Mouse (Mus musculus) common myeloid progenitor, adult 5-6 weeks (primary cell): ENCODE results near the gene Ppfibp2. TPM values are rescaled to one million over a fixed set of nuclear protein-coding genes. Genes with fewer than 3 reads are reported as not detected.

Experiments used
- ATAC-seq: replicated peaks from 2 replicates; pipeline ENCODE4 v1.8.0; 2016; ENCODE audit warnings: low read depth, mild to moderate bottlenecking, moderate TSS enrichment, inconsistent platforms; ENCODE audit not compliant: poor library complexity, severe bottlenecking
- total RNA-seq: library from RNA; stranded (forward); fragments of 200-1000, 187-1606 nt; gene quantifications from 2 replicates; pipeline ENCODE4 v1.2.3, GENCODE M21; 2017

The Ppfibp2 gene
- total RNA-seq, 1 experiment from 2014 or later: 7.3 TPM

- no peak for ATAC-seq
Measured at GRCm38 (mm10) chr7:107747476-107747875, 152.5 kb downstream of the Ppfibp2 start.

- ATAC-seq: peak; percentile 81
Measured at GRCm38 (mm10) chr7:107747954-107748353, 152.9 kb downstream of the Ppfibp2 start.

- peak; percentile 87 for ATAC-seq
Measured at GRCm38 (mm10) chr7:107749270-107749669, 154.3 kb downstream of the Ppfibp2 start.

GRCm38 (mm10) chr7:107749721-107750120 lies 154.7 kb downstream of the Ppfibp2 start:
- no peak for ATAC-seq

DNA sequence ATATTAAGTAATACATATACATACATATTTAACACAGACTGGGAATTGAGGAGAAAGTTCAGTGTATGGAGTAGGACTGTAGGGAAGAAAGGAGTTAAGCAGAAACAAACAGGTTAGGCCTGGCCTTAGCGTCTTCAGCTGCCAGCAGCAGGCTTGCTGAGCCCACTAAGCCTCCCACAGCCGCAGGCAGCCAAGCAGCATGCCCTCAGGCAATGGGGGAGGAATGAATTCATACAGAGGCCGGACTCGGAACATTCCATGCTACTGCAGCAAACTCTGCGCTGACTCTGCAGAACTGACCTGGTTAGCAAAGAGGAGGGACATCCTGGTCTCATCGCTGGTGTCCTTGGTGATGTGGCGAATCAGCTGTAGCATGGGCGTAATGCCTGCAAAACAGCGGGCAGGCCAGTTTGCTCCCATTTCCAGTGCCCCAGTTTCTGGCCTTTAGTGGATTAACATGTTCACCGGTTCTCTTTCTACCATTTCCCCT lies 157.1 kb downstream of the Ppfibp2 start:
- no peak for ATAC-seq

DNA sequence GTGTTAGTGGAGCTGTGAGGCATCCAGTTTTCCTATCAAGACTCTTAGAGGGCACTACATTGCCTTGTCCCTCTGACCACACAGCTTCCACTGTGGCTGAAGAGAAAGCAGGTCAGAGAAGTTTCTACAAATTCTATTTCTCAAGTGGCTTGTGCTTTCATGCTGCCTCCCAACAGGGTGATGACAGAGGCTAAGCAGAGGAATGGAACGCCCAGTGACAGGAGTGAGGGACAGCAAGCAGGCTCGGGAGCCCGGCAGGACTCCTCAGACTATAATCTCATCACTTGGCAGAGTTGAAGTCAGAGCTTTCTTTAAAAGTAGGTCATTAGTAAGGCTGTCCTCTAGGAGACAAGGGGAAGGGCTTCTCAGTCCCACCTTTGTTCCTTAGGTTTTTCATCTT lies 160.9 kb downstream of the Ppfibp2 start:
- no peak for ATAC-seq

- ATAC-seq: peak; percentile 51; the same call in 1 of the 2 replicates
Measured at GRCm38 (mm10) chr7:107756748-107757147, 161.7 kb downstream of the Ppfibp2 start.

DNA sequence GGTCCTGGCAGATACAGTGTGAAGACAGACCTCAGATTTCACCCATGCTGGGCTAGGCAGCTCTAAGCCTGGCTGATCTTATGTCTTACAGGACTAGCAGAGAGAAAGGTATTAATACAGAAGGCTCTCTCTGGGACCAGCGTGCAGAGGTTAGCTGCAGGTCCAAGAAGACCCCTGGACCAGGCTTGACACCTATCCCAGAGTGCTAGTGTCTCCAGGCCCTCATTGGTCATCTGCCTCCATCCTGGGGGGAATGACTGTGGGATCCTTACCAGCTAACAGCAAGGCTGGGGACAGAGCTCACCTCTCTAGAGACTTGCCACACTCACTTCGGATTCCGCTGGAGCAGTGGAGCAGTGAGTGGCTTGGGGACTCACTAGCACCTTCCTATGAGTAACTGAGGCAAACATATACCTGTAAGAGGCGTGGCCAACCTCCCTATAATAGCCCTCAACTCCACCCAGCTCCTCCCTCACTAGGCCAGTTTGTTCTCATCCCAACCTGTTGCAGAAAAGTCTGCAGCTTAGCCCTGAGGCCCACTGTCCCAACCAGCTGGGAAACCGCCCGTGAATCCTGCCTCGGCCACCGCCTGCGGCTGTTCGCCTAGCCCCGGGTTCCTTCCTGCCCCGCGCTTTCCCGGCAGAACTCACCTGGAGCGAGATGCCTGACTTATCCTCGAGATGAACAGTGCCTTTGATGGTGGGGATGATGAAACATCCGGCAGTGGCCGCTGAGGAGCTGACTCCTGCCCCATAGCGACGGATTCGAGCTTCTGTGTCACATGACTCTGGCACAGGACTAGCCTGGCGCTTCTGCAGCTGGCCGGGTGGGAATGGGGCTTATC lies 162.5 kb downstream of the Ppfibp2 start, which contains the start of gene Cyb5r2:
Gene Cyb5r2, minus strand, starts transcription at position 725 of the 844 bp plus-strand sequence.
- peak; percentile 64 for ATAC-seq

DNA sequence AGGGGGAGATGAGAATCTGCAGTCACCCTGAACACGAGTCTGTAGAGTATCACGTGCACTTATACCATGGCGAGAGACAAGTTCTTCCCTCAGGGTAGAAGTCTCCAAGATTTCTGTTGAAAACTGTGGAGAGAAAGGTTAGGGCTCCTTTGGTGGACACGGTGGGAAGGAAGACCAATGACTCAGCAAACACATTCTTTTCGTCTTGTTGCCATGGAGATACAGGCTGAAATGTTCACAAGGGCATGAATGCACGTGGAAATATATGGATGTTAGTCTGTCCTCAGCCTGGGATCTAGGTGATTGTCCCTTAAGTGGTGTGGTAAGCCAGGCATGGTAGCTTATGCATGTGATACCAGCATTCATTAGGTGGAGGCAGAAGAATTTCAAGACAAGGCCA lies 175.8 kb downstream of the Ppfibp2 start:
- no peak for ATAC-seq

- ATAC-seq: no peak
Measured at GRCm38 (mm10) chr7:107778216-107778615, 183.2 kb downstream of the Ppfibp2 start.

DNA sequence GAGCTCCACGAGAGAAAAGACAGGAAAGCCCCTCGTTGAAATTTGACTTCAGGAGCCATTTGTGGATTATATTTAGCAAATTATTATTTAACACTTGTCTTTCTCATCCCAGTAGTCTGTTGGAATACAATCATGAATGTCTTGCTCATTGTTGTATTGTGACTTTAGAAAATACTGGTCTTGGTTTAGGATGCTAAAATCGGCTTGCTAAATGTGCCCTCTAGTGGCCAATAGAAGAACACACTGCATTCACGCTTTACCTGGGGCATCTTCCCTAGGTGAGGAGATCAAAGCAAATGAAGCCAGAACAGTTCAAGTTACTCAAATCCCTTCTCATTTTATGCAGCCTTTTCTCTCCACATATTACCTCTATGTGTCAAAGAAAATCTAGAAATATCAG lies 184.6 kb downstream of the Ppfibp2 start:
- no peak for ATAC-seq

DNA sequence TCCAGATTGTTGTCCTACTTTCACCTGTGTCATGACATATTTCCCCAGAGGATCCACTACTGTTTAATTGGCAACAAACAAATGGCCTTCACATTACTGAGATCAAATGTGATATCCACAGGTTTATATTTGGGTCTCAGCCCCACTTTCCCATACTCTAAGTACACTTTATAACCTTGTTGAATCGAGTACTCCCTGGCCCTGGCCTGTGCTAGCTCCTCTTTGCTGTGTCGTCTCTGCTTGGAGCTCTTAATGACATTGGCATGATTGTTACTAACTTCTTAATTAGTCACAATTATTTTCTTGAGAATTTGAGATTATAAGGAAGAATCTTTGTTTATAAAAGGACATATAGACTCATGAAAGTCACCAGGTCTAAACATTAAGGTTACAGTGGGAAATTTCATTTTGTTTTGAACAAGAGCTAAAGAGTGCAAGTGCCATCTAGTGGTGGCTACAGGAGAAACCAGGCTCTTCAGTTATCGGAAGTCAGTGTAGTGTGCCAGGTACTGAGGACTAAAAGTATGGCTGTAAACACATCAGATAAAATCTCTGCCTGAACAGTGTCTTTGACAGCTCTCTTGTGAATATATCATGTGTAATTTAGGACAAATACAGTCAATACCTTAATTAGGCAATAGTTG lies 193.1 kb downstream of the Ppfibp2 start:
- peak; percentile 82 for ATAC-seq

DNA sequence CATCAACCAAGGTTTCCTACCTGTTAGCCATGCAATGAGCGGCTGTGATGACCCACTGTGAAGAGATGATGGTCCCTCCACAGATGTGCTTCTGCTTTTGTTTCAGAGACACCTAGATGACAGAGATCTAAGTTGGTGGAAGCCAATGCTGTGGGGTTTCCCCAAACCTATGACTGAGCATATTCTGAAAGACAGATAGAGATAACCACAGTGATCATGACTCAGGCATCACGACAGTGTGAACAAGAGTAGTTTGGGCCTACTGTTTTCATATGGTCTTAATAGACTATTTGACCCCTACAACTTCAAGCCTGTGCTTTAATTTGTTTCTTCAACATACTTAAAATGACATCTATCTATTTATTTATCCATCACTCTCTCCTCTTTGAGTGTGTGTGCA lies 201.5 kb downstream of the Ppfibp2 start:
- ATAC-seq: 0 out of 2 replicates have a peak, but pooled peaks have one; percentile 32

Other genes with a start within 250 kb of the Ppfibp2 start
- not detected in 2 replicates for gene Syt9, start 224.5 kb upstream of the Ppfibp2 start, total RNA-seq
- not detected in 2 replicates for gene Olfml1, start 27.8 kb upstream of the Ppfibp2 start, total RNA-seq
- not detected in 2 replicates for gene 5330417H12Rik, start 30.0 kb downstream of the Ppfibp2 start, total RNA-seq
- gene Cyb5r2, start 162.8 kb downstream of the Ppfibp2 start, total RNA-seq: not detected in 2 replicates
- gene Ovch2, start 206.0 kb downstream of the Ppfibp2 start, total RNA-seq: not detected in 2 replicates
- gene Olfr467, start 217.1 kb downstream of the Ppfibp2 start, total RNA-seq: not detected in 2 replicates
- gene Olfr469, start 230.3 kb downstream of the Ppfibp2 start, total RNA-seq: not detected in 2 replicates